ENCODE assay signal across 8 mouse cellular contexts in the genomic region with DNA sequence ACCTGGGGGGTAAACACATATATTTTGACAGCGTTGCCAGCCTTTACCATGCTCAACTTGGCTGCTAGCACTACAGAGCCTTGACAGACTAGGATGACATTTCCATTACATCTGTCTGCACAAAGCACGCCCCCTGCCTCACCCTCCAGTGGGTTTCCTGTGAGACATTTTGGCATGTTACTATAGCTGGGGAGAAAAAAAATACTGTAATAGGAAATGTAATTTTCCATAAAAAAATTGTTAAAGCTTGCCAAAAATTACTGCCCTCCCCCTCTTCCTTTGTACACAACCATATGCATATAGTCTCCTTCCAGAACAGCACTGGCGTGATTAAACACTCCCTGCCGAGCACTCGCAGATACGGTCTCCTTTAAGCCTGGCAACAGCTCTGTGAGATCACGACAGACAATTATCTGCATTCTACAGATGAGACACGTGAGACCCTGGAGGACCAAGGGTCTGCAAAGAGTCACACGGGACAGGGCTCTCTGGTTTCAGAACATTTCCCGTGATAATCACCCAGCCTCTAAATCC. TPM values are rescaled to one million over a fixed set of nuclear protein-coding genes. Genes with fewer than 3 reads are reported as not detected.
A peak's percentile ranks its signal among the peaks of the same experiment; 100 is the strongest.
DNase-seq lines count a peak whose midpoint lies in the region; ATAC-seq lines count a peak whose summit lies in the region.

No protein-coding gene starts in this region.

- H3K27ac ChIP-seq in embryonic facial prominence, embryonic 12.5 days, result peak overlapping the region; percentile 42; the same call in 1 of the 2 replicates
- no peak overlapping the region for H3K27ac ChIP-seq in embryonic facial prominence, embryonic 10.5 days (replicated peaks)
- peak overlapping the region; percentile 83 for H3K27ac ChIP-seq in forebrain, embryonic 14.5 days (ENCODE audit: low read depth, low read length)
- H3K27ac ChIP-seq in midbrain, embryonic 14.5 days (replicated peaks; ENCODE audit: low read depth, low read length), result peak overlapping the region; percentile 49; the same call in 1 of the 2 replicates

- no peak overlapping the region for H3K4me2 ChIP-seq in embryonic facial prominence, embryonic 12.5 days (replicated peaks)
- H3K4me2 ChIP-seq in forebrain, embryonic 14.5 days (ENCODE audit: low read length), result no peak overlapping the region
- H3K4me2 ChIP-seq in midbrain, embryonic 14.5 days (ENCODE audit: low read length), result no peak overlapping the region

- peaks cover 16% of the 10 kb centered on the region for H3K4me1 ChIP-seq in embryonic facial prominence, embryonic 12.5 days
- H3K4me1 ChIP-seq in embryonic facial prominence, embryonic 10.5 days, result peaks cover 27% of the 10 kb centered on the region
- H3K4me1 ChIP-seq in forebrain, embryonic 14.5 days (ENCODE audit: control insufficient read depth, insufficient read depth, low read length), result peaks cover 25% of the 10 kb centered on the region
- peaks cover 30% of the 10 kb centered on the region for H3K4me1 ChIP-seq in midbrain, embryonic 14.5 days (ENCODE audit: control insufficient read depth, insufficient read depth, low read length)

- H3K36me3 ChIP-seq in embryonic facial prominence, embryonic 12.5 days, result peaks cover 35% of the 10 kb centered on the region
- peaks cover 96% of the 10 kb centered on the region for H3K36me3 ChIP-seq in embryonic facial prominence, embryonic 10.5 days (replicated peaks)
- peaks cover 56% of the 10 kb centered on the region for H3K36me3 ChIP-seq in forebrain, embryonic 14.5 days (ENCODE audit: control insufficient read depth, insufficient read depth, low read length)
- H3K36me3 ChIP-seq in midbrain, embryonic 14.5 days (ENCODE audit: control insufficient read depth, insufficient read depth, low read length), result peaks cover 28% of the 10 kb centered on the region

- H3K9ac ChIP-seq in embryonic facial prominence, embryonic 12.5 days, result no peak overlapping the region
- no peak overlapping the region for H3K9ac ChIP-seq in forebrain, embryonic 14.5 days (ENCODE audit: low read length)
- H3K9ac ChIP-seq in midbrain, embryonic 14.5 days (replicated peaks; ENCODE audit: low read length), result no peak overlapping the region

- DNase-seq in embryonic facial prominence, embryonic 10.5 days (ENCODE audit: low spot score), result no peak
- peak; percentile 29 for DNase-seq in layer of hippocampus, adult 11-12 months (ENCODE audit: low spot score)
- DNase-seq in layer of hippocampus, postnatal 25 days (ENCODE audit: extremely low spot score in 1 of 2, low spot score in 1 of 2), result no peak
- DNase-seq in forebrain, embryonic 14.5 days (ENCODE audit: low spot score), result peak; percentile 65
- no peak for DNase-seq in midbrain, embryonic 14.5 days
- no peak for DNase-seq in urinary bladder, postnatal 4 days (ENCODE audit: low spot score in 2 of 2)
- DNase-seq in thymus, postnatal 4 days, result no peak

- H3K27me3 ChIP-seq in embryonic facial prominence, embryonic 12.5 days, result no peaks in the 10 kb centered on the region
- H3K27me3 ChIP-seq in embryonic facial prominence, embryonic 10.5 days (replicated peaks; ENCODE audit: low read depth, poor library complexity, severe bottlenecking), result no peaks in the 10 kb centered on the region
- no peaks in the 10 kb centered on the region for H3K27me3 ChIP-seq in forebrain, embryonic 14.5 days (replicated peaks; ENCODE audit: control insufficient read depth, insufficient read depth, low read length)
- H3K27me3 ChIP-seq in midbrain, embryonic 14.5 days (ENCODE audit: control insufficient read depth, insufficient read depth, low read length), result no peaks in the 10 kb centered on the region

- 44% methylated on average over 10 of the region's 10 CpGs for WGBS in embryonic facial prominence, embryonic 12.5 days
- WGBS in embryonic facial prominence, embryonic 10.5 days, result 73% methylated on average over 10 of the region's 10 CpGs
- 55% methylated on average over 10 of the region's 10 CpGs for WGBS in forebrain, embryonic 14.5 days
- 37% methylated on average over 10 of the region's 10 CpGs for WGBS in midbrain, embryonic 14.5 days

- no peak for ATAC-seq in embryonic facial prominence, embryonic 12.5 days (ENCODE audit: insufficient number of reproducible peaks, insufficient read depth, low FRiP score, low TSS enrichment)
- peak; percentile 76 for ATAC-seq in forebrain, embryonic 14.5 days
- ATAC-seq in midbrain, embryonic 14.5 days (ENCODE audit: low FRiP score, low TSS enrichment), result no peak

- no peak overlapping the region for H3K4me3 ChIP-seq in embryonic facial prominence, embryonic 12.5 days
- no peak overlapping the region for H3K4me3 ChIP-seq in embryonic facial prominence, embryonic 10.5 days
- H3K4me3 ChIP-seq in forebrain, embryonic 14.5 days (ENCODE audit: low read depth, low read length), result no peak overlapping the region
- no peak overlapping the region for H3K4me3 ChIP-seq in midbrain, embryonic 14.5 days (replicated peaks; ENCODE audit: low read depth, low read length)

- H3K9me3 ChIP-seq in embryonic facial prominence, embryonic 12.5 days, result no peaks in the 10 kb centered on the region
- H3K9me3 ChIP-seq in embryonic facial prominence, embryonic 10.5 days, result no peaks in the 10 kb centered on the region
- H3K9me3 ChIP-seq in forebrain, embryonic 14.5 days (replicated peaks; ENCODE audit: control insufficient read depth, low read length), result no peaks in the 10 kb centered on the region
- H3K9me3 ChIP-seq in midbrain, embryonic 14.5 days (ENCODE audit: control insufficient read depth, low read length), result no peaks in the 10 kb centered on the region

RNA-seq across cellular contexts. Expression of a gene that starts 52.2 kb away (rescaled TPM):
- 23.4 and 26.1 TPM in 2 replicates for polyA plus RNA-seq in embryonic facial prominence, embryonic 12.5 days (2016; fragmentation: Nextera tagmentation; extraction: Ambion mirVana)
- 26.3 and 26.5 TPM in 2 replicates for polyA plus RNA-seq in embryonic facial prominence, embryonic 10.5 days (2016; fragmentation: Nextera tagmentation; extraction: Ambion mirVana)
- 10 to 100 TPM; 15.5 to 20.9 TPM for total RNA-seq in layer of hippocampus, postnatal 25 days (2021)
- polyA plus RNA-seq in forebrain, embryonic 14.5 days (2014; fragmentation: Nextera tagmentation; extraction: Ambion mirVana), result 22.3 and 25.7 TPM in 2 replicates
- polyA plus RNA-seq in midbrain, embryonic 14.5 days (2014; fragmentation: Nextera tagmentation; extraction: Ambion mirVana), result 16.5 and 18.6 TPM in 2 replicates

Comparison
In these comparisons a context has a peak if more than half of its experiments do, and no peak if none do; other contexts are left out.
1. DNase-seq: peak in layer of hippocampus, adult 11-12 months (single experiment) and forebrain, embryonic 14.5 days (single experiment); none in embryonic facial prominence, embryonic 10.5 days (single experiment), layer of hippocampus, postnatal 25 days (0 of 2), midbrain, embryonic 14.5 days (single experiment), urinary bladder, postnatal 4 days (0 of 2) and thymus, postnatal 4 days (single experiment).